Mouse (Mus musculus): ENCODE results near the gene Spaar.

Spaar gene

GRCm38 (mm10) chr4:43729794-43730550, at the start of gene Spaar:
Gene Spaar, plus strand, starts transcription at chr4:43730034.
- no peak for DNase-seq (ENCODE audit: low read depth, low spot score)

DNA sequence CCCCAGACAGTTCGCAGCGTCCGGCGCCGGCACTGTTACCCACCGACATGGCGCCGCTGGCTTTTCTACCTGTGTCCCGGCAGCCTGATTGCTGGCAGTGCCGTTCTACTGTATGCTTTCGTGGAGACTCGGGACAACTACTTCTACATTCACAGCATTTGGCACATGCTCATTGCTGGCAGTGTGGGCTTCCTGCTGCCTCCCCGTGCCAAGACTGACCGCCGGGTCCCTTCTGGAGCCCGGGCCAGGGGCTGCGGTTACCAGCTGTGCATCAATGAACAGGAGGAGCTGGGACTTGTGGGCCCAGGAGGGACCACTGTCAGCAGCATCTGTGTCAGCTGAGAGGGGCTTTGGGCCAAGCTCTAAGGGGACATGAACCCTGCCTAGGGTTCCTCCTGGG, 39.8 kb upstream of the Spaar start:
- no peak for DNase-seq (ENCODE audit: low read depth, low spot score)

DNA sequence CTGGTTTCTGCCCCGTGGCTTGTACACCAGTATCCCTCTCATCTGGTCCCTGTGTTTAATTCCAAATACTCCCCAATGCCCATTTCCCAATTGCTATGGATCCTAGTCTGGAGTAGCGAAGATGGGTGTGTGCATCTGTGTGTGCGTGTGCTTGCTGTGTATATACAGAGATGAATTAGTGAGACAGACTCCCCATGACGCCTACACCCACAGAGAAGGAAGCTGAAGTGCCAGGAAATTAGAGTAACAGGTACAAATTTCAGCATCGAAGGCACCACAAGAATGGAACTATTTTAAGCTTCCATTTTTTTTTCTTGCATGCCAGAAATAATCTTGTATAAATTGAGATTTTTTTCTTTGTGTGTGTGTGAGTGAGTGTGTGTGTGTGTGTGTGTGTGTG, 38.8 kb upstream of the Spaar start:
- DNase-seq (ENCODE audit: low read depth, low spot score): no peak

- DNase-seq (ENCODE audit: low read depth, low spot score): no peak
These were observed 36.0 kb upstream of the Spaar start for GRCm38 (mm10) chr4:43693806-43694241.

DNA sequence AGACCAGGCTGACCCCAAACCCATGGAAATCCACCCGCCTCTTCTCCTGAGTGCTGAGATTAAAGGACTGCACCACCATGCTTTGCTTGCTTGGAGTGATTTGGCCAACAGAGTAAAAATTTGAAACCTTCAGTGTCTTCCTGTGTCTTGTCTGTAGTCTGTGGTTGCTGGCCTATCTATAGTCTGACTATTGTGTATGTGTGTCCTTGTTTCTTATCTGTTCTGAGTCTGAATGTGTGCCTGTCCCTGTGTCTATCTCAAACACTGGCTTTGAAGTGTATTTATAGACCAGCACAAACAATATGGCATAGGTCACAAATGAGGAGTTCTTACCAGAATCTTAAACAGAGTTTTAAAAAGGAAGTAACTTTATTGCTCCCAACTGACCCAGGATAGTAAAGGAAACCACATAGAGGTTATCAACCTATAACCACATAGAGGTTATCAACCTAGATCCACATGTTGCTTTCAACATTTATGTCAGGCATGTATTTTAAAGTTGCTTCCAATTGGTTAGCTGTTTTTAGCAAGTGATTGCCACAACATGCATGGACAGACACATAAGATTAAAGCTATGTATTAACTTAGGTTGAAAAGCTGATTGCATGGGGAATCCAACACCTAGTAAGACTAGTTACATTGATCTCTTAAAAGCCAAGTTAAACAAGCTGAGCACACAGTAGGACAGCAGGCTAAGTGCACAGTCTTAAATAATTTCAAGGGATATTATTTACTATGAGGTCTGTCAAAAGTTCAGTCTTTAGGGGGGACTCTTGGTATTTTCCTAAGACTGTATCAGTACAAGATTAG, 35.2 kb upstream of the Spaar start:
- no peak for DNase-seq (ENCODE audit: low read depth, low spot score)

DNA sequence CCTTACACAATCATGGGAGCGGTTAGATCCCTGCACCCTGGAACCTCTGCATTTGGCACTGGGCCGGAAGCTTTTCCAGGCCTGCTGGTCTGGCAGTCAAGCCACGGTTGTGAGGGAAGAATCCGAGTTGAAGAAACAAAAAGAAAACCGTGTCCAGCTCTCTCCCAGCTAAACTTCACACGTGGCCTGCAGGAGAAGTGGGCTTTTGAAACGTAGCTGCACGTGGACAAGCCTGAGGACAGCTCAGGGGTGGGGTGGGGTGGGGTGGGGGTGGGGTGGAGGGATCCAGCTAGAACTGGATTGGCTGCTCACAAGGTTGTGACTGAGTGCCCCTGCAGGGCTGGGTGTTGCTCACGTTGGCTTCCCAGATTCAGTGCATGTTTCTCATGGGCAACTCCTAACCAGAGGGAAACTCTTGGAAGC, 34.6 kb upstream of the Spaar start:
- DNase-seq (ENCODE audit: low read depth, low spot score): no peak

DNA sequence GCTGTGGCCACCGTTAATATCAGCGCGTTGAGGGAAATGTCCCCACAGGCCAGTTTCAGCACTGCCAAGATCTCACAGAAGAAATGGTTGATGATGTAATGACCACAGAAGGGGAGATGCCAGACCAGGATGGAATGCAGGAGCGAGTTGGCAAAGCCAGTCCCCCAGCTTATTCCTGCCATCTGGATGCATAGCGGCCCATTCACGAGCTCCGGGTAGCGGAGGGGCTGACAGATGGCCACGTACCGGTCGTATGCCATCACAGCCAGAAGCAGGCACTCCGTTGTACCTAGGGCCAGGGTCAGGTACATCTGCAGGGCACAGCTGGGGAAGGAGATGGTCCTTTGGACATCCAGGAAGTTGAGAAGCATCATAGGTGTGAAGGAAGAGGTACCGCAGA, 33.3 kb upstream of the Spaar start:
- DNase-seq (ENCODE audit: low read depth, low spot score): no peak

DNA sequence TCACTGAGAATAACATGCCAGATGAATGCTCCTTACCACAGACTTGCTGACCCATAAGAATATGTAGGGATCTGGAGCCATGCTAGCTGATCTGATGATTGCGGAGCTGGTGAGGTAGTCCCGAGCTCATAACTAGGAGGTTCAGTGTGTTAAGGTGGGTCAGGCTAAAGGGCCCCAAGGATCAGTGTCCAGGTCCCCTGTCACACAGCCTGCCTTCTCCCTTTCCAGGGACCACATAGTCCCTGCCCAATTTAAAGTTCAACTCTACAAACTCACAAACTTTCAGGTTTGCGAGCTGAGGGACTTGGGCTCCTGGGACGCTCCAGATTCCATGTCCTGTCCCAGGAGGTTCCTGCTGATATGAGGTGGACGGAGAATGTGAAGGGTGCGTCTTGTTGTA, 29.1 kb upstream of the Spaar start, which contains the start of gene Olfr70:
TSS of gene Olfr70 (minus strand) at position 101 of the 400 bp plus-strand sequence.
- no peak for DNase-seq (ENCODE audit: low read depth, low spot score)

GRCm38 (mm10) chr4:43703439-43703838, 26.4 kb upstream of the Spaar start:
- no peak for DNase-seq (ENCODE audit: low read depth, low spot score)

GRCm38 (mm10) chr4:43703851-43704250, 26.0 kb upstream of the Spaar start:
- no peak for DNase-seq (ENCODE audit: low read depth, low spot score)

- no peak for DNase-seq (ENCODE audit: low read depth, low spot score)
These were observed 23.8 kb upstream of the Spaar start for GRCm38 (mm10) chr4:43705991-43706390.

DNA sequence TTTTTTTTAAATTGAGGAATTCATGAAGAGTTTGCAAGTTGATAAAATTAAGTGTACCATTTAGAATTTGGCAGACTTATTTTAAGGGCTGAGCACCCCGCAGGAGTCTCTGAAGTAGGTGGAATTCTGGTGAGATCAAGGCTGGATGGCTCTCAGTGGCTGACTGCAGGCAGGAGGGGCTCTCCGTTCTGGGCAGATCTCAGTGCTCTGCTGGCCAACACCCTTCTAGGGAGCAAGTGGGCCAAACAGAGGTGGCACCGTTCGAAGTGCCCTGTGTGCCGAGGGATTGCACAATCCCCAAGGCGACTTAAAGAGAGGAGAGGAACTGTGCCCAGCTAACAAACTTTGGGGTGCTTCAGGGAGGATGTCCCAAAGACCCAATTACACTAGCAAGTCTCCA, 20.0 kb upstream of the Spaar start, which contains the start of gene Olfr71:
TSS of gene Olfr71 (minus strand) at position 387 of the 400 bp plus-strand sequence.
- no peak for DNase-seq (ENCODE audit: low read depth, low spot score)

DNA sequence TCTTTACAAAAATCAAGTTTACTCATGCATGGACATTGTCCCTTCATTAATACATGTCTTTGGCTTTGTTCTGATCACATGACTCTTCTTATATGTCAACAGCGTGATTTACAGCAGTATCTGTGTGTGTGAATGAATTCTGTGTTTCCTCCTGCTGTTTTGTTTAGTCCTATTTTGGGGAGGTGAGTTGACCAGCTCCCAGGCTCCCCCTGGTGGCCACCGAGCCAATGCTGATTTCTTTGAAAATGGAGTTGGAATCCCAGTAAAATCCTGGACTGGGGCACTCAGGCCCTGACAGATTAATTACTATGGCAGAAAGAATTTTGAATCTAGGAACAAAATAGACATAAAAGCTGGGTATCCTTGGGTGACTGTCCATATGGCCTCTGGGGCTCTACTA, 18.0 kb upstream of the Spaar start:
- DNase-seq (ENCODE audit: low read depth, low spot score): peak; percentile 42

DNA sequence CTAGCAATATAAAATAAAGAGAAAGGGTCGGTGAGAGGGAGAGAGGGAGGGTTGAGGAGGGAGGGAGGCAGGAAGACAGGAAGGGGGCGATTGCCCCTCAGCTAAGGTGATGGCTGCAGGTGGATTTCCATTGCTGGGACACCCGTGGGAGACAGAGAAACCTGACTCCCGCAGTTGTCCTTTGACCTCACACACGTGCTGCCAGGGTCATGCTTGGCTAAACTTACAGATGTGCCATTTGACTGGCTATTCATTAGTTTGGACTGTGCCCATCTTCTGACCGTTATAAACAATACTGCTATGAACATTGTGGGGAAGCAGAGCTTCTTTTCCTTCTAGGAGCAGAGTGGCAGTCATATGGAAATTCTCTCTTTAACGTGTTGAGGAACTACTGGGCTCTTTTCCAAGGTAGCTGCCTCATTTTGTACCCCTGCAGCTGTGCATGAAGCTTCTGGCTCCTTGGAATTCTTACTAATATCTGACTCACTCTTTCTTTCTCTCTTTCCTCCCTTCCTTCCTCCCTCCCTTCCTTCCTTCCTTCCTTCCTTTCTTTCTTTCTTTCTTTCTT, 16.1 kb upstream of the Spaar start:
- DNase-seq (ENCODE audit: low read depth, low spot score): no peak

DNA sequence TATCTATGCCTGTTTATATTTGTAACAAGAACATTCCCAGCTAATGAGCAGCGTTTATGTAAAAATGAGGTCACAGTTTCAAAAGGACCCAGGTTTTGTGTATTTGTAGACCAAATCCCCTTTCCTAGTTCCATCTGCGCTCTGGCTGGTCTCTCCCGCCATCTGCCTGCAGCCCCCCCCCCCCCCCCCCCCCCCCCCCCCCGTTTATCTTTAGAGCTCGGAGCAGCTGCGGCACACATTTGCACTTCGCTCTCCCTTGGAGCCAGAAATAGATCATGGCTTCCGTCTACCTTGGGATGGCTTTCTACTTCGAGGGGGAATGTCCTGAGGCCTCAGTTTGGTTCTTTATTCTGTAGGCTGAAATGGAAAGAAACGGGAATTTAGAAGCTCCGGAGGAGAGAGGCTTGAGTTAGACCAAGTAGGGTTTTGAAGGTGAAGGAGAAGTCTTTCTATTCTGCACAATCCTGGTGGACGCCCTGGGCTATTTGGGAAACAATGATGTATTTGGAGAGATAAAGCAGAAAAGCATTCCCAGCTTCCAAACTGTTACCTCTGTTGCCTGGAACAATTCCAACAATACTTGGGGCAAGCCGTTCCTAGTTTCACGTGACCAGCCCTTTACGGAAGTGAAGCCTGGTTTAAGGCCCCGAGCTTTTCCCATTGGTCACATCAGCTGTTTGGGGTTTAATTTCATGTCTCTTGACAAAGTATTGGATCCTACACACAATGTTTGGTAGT, 9.2 kb upstream of the Spaar start:
- DNase-seq (ENCODE audit: low read depth, low spot score): peak; percentile 25

GRCm38 (mm10) chr4:43722191-43722590, 7.6 kb upstream of the Spaar start:
- no peak for DNase-seq (ENCODE audit: low read depth, low spot score)

- DNase-seq (ENCODE audit: low read depth, low spot score): peak; percentile 31
These were observed 5.1 kb upstream of the Spaar start for GRCm38 (mm10) chr4:43724764-43725163.

DNA sequence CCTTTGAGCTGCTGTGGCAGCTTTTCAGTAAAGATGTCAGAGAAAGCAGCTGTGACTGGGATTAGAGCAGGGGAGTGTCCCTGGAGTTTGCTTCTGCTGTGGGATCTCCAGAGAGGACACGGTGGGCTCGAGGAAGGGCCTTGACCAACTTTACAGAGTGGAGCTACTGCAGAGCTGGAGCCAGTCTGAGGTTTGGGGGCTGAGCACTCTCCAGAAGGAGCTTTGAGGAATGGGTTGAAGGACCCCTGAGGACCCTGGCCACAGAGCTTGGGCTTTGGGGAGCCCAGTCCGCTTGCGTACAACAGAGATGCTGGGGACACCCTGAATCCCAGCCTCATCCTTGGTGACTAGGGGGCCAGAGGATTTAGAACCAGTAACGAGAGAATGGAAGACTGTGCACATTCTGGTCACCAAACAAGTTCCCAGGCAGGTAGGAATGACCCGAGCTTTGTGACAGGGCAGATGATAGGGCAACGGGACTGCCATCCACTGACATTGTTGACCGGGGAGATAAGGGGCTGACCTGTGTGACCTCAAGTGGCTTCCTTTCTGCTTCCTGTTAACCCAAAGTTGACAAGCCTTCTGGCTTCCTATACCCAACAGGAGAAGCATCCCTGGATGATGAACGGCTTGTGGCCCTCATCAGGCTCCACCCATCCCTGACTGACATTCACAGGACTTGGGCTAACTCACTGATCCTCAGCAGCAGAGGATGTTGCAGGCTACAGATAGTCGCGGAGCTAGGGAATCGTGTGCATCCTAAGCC, 3.4 kb upstream of the Spaar start:
- DNase-seq (ENCODE audit: low read depth, low spot score): no peak

DNA sequence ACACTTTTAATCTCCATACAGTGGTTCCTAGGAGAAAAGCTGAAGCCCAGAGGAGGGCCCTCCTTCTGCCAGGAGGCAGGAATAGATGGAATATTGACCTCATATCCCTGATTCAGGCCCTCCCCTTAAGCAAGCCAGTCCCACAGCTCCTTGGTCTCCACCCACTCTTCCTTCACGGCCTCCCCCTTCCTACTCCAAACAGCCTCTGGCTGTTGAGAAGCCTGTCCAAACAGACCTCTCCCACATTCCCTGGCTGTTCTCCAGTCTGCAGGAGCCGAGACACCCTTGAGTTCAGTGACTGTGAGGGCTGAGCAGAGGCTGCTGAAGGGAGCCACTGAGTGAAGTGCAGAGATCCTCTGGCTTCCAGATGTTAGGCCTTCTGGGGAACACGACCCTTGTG, 2.8 kb upstream of the Spaar start, which contains the start of gene Hrct1:
TSS of gene Hrct1 (plus strand) at position 194 of the 400 bp plus-strand sequence.
- no peak for DNase-seq (ENCODE audit: low read depth, low spot score)

- DNase-seq (ENCODE audit: low read depth, low spot score): no peak
These were observed 1.9 kb upstream of the Spaar start for GRCm38 (mm10) chr4:43727718-43728575.

All from retina, postnatal 7 days (tissue).